ENCODE assay signal across 30 mouse cellular contexts in genomic region chr10:94982528-94982927, GRCm38 (mm10). TPM values are rescaled to one million over a fixed set of nuclear protein-coding genes. Genes with fewer than 3 reads are reported as not detected.
DNase-seq lines count a peak whose midpoint lies in the region; ATAC-seq and TF ChIP-seq lines count a peak whose summit lies in the region.
"Had no signal": no experiment of that assay in that cellular context is flagged by ENCODE, and none has a peak within 500 bp of the region (broad histone marks: within the 10 kb centered on the region; RNA-seq: fewer than 3 reads in every experiment).

No protein-coding gene starts in this region.

- no peak for DNase-seq in hindbrain, embryonic 10.5 days (ENCODE audit: low spot score)
- DNase-seq in midbrain, embryonic 14.5 days, result no peak
- DNase-seq in midbrain, postnatal 0 days (ENCODE audit: low spot score), result no peak
- DNase-seq in brain, adult 2 months (ENCODE audit: low read depth, low spot score), result peak; percentile 73
- DNase-seq in right cerebral cortex, postnatal 36 days (ENCODE audit: low spot score in 2 of 2), result peak; percentile 40 to 66
- DNase-seq in heart, adult 2 months, result no peak
- DNase-seq: adrenal gland, postnatal 14 days; cerebellum, adult 11-12 months; cerebellum, adult 9-11 months; gastrocnemius, adult 2 months; gastrocnemius, postnatal 36 days; heart, postnatal 10 days; kidney, adult 18-20 months; kidney, postnatal 25 days; lung, embryonic 14.5 days; lung, postnatal 14 days; thymus, postnatal 4 days had no signal

- TF ChIP-seq CTCF in midbrain, postnatal 0 days (IDR thresholded peaks at IDR 0.05), result no peak
- TF ChIP-seq CTCF in heart, adult 2 months (IDR thresholded peaks at IDR 0.05), result no peak

- peak overlapping the region; percentile 70; the same call in 1 of the 2 replicates for H3K27ac ChIP-seq in hindbrain, embryonic 13.5 days
- no peak overlapping the region for H3K27ac ChIP-seq in hindbrain, embryonic 10.5 days
- H3K27ac ChIP-seq in midbrain, embryonic 14.5 days (replicated peaks; ENCODE audit: low read depth, low read length), result peak overlapping the region; percentile 68
- no peak overlapping the region for H3K27ac ChIP-seq in midbrain, postnatal 0 days (ENCODE audit: low read depth, low read length)
- H3K27ac ChIP-seq in heart, adult 2 months, result no peak overlapping the region
- H3K27ac ChIP-seq: embryonic facial prominence, embryonic 13.5 days; forebrain, embryonic 10.5 days; forebrain, embryonic 15.5 days; gastrocnemius, adult 2 months; kidney, embryonic 15.5 days; limb, embryonic 12.5 days; liver, embryonic 15.5 days; neural tube, embryonic 12.5 days had no signal

- WGBS in hindbrain, embryonic 13.5 days, result 70% methylated on average over 8 of the region's 8 CpGs
- WGBS in hindbrain, embryonic 10.5 days, result 91% methylated on average over 8 of the region's 8 CpGs
- WGBS in midbrain, embryonic 14.5 days, result 80% methylated on average over 8 of the region's 8 CpGs
- WGBS in midbrain, postnatal 0 days, result 78% methylated on average over 8 of the region's 8 CpGs
- 82% methylated on average over 8 of the region's 8 CpGs for WGBS in heart, adult 2 months

- no peak overlapping the region for H3K9ac ChIP-seq in hindbrain, embryonic 13.5 days
- no peak overlapping the region for H3K9ac ChIP-seq in midbrain, embryonic 14.5 days (replicated peaks; ENCODE audit: low read length)
- H3K9ac ChIP-seq in midbrain, postnatal 0 days (replicated peaks; ENCODE audit: low read length, poor library complexity, severe bottlenecking), result no peak overlapping the region
- no peak overlapping the region for H3K9ac ChIP-seq in heart, adult 2 months (ENCODE audit: low read depth, low read length)
- H3K9ac ChIP-seq: embryonic facial prominence, embryonic 13.5 days; forebrain, embryonic 15.5 days; heart, embryonic 13.5 days; kidney, embryonic 15.5 days; limb, embryonic 12.5 days; liver, embryonic 15.5 days; lung, embryonic 14.5 days; midbrain, embryonic 12.5 days; neural tube, embryonic 12.5 days had no signal

- H3K4me2 ChIP-seq in hindbrain, embryonic 13.5 days, result no peak overlapping the region
- H3K4me2 ChIP-seq in midbrain, embryonic 14.5 days (ENCODE audit: low read length), result no peak overlapping the region
- H3K4me2 ChIP-seq in midbrain, postnatal 0 days (ENCODE audit: low read depth, low read length, poor library complexity, severe bottlenecking), result no peak overlapping the region
- H3K4me2 ChIP-seq: kidney, embryonic 15.5 days; limb, embryonic 12.5 days; liver, embryonic 15.5 days; lung, embryonic 14.5 days; midbrain, embryonic 12.5 days had no signal

- no peaks in the 10 kb centered on the region for H3K27me3 ChIP-seq in hindbrain, embryonic 13.5 days
- 0 out of 2 replicates have a peak, but pooled peaks cover 2% of the 10 kb centered on the region for H3K27me3 ChIP-seq in hindbrain, embryonic 10.5 days (ENCODE audit: insufficient read depth, poor library complexity, severe bottlenecking)
- no peaks in the 10 kb centered on the region for H3K27me3 ChIP-seq in midbrain, embryonic 14.5 days (ENCODE audit: control insufficient read depth, insufficient read depth, low read length)
- H3K27me3 ChIP-seq in midbrain, postnatal 0 days (ENCODE audit: insufficient read depth, low read length), result no peaks in the 10 kb centered on the region
- no peaks in the 10 kb centered on the region for H3K27me3 ChIP-seq in heart, adult 2 months (ENCODE audit: control insufficient read depth, insufficient read depth, low read length)
- H3K27me3 ChIP-seq: embryonic facial prominence, embryonic 13.5 days; forebrain, embryonic 15.5 days; heart, embryonic 13.5 days; kidney, embryonic 15.5 days; limb, embryonic 12.5 days; liver, embryonic 15.5 days; midbrain, embryonic 12.5 days; neural tube, embryonic 12.5 days had no signal

- H3K79me2 ChIP-seq in heart, adult 2 months (replicated peaks; ENCODE audit: control insufficient read depth, insufficient read depth, low read length), result no peaks in the 10 kb centered on the region

- no peak for TF ChIP-seq EP300 in heart, adult 2 months (IDR thresholded peaks at IDR 0.05; ENCODE audit: insufficient read depth, low read depth, low read length)

- no peaks in the 10 kb centered on the region for H3K36me3 ChIP-seq in hindbrain, embryonic 13.5 days
- no peaks in the 10 kb centered on the region for H3K36me3 ChIP-seq in hindbrain, embryonic 10.5 days
- no peaks in the 10 kb centered on the region for H3K36me3 ChIP-seq in midbrain, embryonic 14.5 days (ENCODE audit: control insufficient read depth, insufficient read depth, low read length)
- no peaks in the 10 kb centered on the region for H3K36me3 ChIP-seq in midbrain, postnatal 0 days (ENCODE audit: insufficient read depth, low read length)
- H3K36me3 ChIP-seq in heart, adult 2 months (ENCODE audit: control insufficient read depth, insufficient read depth, low read length), result no peaks in the 10 kb centered on the region
- H3K36me3 ChIP-seq: embryonic facial prominence, embryonic 13.5 days; forebrain, embryonic 10.5 days; forebrain, embryonic 15.5 days; heart, embryonic 13.5 days; kidney, embryonic 15.5 days; limb, embryonic 12.5 days; liver, embryonic 15.5 days; midbrain, embryonic 12.5 days; neural tube, embryonic 12.5 days had no signal

- H3K9me3 ChIP-seq in hindbrain, embryonic 13.5 days, result no peaks in the 10 kb centered on the region
- H3K9me3 ChIP-seq in hindbrain, embryonic 10.5 days, result peaks cover 4% of the 10 kb centered on the region; the same call in 1 of the 2 replicates
- no peaks in the 10 kb centered on the region for H3K9me3 ChIP-seq in midbrain, embryonic 14.5 days (ENCODE audit: control insufficient read depth, low read length)
- H3K9me3 ChIP-seq in midbrain, postnatal 0 days (ENCODE audit: low read length), result no peaks in the 10 kb centered on the region
- H3K9me3 ChIP-seq: embryonic facial prominence, embryonic 13.5 days; forebrain, embryonic 15.5 days; heart, embryonic 13.5 days; kidney, embryonic 15.5 days; limb, embryonic 12.5 days; liver, embryonic 15.5 days; neural tube, embryonic 12.5 days had no signal

- ATAC-seq in hindbrain, embryonic 13.5 days (ENCODE audit: low FRiP score), result no peak; the same call in 1 of the 2 replicates
- no peak for ATAC-seq in midbrain, embryonic 14.5 days (ENCODE audit: low FRiP score, low TSS enrichment)
- no peak for ATAC-seq in midbrain, postnatal 0 days (ENCODE audit: low FRiP score)
- ATAC-seq: CD4-positive, CD25-positive, alpha-beta regulatory T cell, adult 4 months; forebrain, embryonic 15.5 days; hindbrain, embryonic 16.5 days had no signal

- TF ChIP-seq POLR2A in heart, adult 2 months (IDR thresholded peaks at IDR 0.05; ENCODE audit: insufficient read depth, low read depth, low read length), result no peak

- peaks cover 34% of the 10 kb centered on the region for H3K4me1 ChIP-seq in hindbrain, embryonic 13.5 days (replicated peaks)
- H3K4me1 ChIP-seq in hindbrain, embryonic 10.5 days (replicated peaks), result peaks cover 25% of the 10 kb centered on the region
- H3K4me1 ChIP-seq in midbrain, embryonic 14.5 days (ENCODE audit: control insufficient read depth, insufficient read depth, low read length), result peaks cover 34% of the 10 kb centered on the region
- H3K4me1 ChIP-seq in midbrain, postnatal 0 days (ENCODE audit: insufficient read depth, low read length), result peaks cover 12% of the 10 kb centered on the region; the same call in 1 of the 2 replicates
- H3K4me1 ChIP-seq in heart, adult 2 months (ENCODE audit: control insufficient read depth, insufficient read depth, low read length), result no peaks in the 10 kb centered on the region
- H3K4me1 ChIP-seq: limb, embryonic 12.5 days; liver, embryonic 15.5 days had no signal

- intact Hi-C loops in heart, adult 2 months (cut with DNase I), result no loop called here

- H3K4me3 ChIP-seq in hindbrain, embryonic 13.5 days, result no peak overlapping the region
- H3K4me3 ChIP-seq in hindbrain, embryonic 10.5 days, result no peak overlapping the region
- no peak overlapping the region for H3K4me3 ChIP-seq in midbrain, embryonic 14.5 days (replicated peaks; ENCODE audit: low read depth, low read length)
- H3K4me3 ChIP-seq in midbrain, postnatal 0 days (ENCODE audit: low read depth, low read length), result no peak overlapping the region
- H3K4me3 ChIP-seq in heart, adult 2 months, result no peak overlapping the region
- H3K4me3 ChIP-seq: embryonic facial prominence, embryonic 13.5 days; forebrain, embryonic 10.5 days; forebrain, embryonic 15.5 days; gastrocnemius, adult 2 months; heart, embryonic 13.5 days; kidney, embryonic 15.5 days; limb, embryonic 12.5 days; liver, embryonic 15.5 days; midbrain, embryonic 12.5 days; myocyte; neural tube, embryonic 12.5 days had no signal

RNA-seq across cellular contexts. Expression of gene Plxnc1, which starts 37.9 kb away (rescaled TPM):
- 6.8 and 7.3 TPM in 2 replicates for polyA plus RNA-seq in hindbrain, embryonic 13.5 days (2015; fragmentation: Nextera tagmentation; extraction: Ambion mirVana)
- 1.5 TPM in 2 replicates for polyA plus RNA-seq in hindbrain, embryonic 10.5 days (2016; fragmentation: Nextera tagmentation; extraction: Ambion mirVana)
- polyA plus RNA-seq in midbrain, embryonic 14.5 days (2014; fragmentation: Nextera tagmentation; extraction: Ambion mirVana), result 23.0 and 23.4 TPM in 2 replicates
- 78.5 and 79.5 TPM in 2 replicates for total RNA-seq in midbrain, postnatal 0 days (2014; rRNA removed)
- polyA plus RNA-seq in midbrain, postnatal 0 days (2015; fragmentation: Nextera tagmentation; extraction: Ambion mirVana), result 11.2 and 12.9 TPM in 2 replicates
- total RNA-seq in heart, adult 2 months (2021), result 1 to 10 TPM; 2.0 to 2.3 TPM
- polyA plus RNA-seq in heart, adult 2 months (2012; rRNA removed), result 0.84 and 1.3 TPM in 2 replicates
- polyA plus RNA-seq: myocyte had no signal

Comparison
In these comparisons a context has a peak if more than half of its experiments do, and no peak if none do; other contexts are left out.
1. H3K27ac ChIP-seq: peak in hindbrain, embryonic 13.5 days (single experiment) and midbrain, embryonic 14.5 days (single experiment); none in hindbrain, embryonic 10.5 days (single experiment), midbrain, postnatal 0 days (single experiment) and heart, adult 2 months (single experiment).
2. DNase-seq: peak in brain, adult 2 months (single experiment) and right cerebral cortex, postnatal 36 days (2 of 2); none in hindbrain, embryonic 10.5 days (single experiment), midbrain, embryonic 14.5 days (single experiment), midbrain, postnatal 0 days (single experiment) and heart, adult 2 months (0 of 2).